Mouse (Mus musculus): Measurements from ENCODE around the gene Cenpx.

DNA sequence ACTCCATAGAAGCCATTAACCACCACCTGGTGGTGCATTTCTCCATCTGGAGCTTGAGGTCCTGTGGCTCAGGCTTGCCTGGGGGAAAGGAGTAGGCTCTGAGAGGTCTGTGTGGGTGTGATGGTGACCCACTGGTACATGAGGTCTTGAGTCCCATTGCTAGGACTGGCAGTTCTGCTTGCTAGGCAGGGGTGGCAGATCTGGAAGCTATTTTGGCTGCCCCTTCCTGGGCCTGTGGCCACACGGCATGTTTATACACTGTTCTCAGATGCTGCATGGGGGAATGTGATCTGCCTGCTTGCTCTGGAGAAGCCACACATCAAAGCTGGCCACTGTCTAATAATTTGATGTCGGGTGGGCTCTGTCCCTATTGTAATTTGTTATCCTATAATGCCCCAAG, 29.5 kb downstream of the Cenpx start:
- TF ChIP-seq CTCF (IDR thresholded peaks at IDR 0.05; ENCODE audit: low read depth, low read length) (no peak), POLR2A (IDR thresholded peaks at IDR 0.05; ENCODE audit: extremely low read depth, insufficient read depth, low read length) (no peak)

Data from liver, adult 2 months (tissue).